Mouse (Mus musculus) forebrain, embryonic 15.5 days (tissue): ENCODE results near the gene Rpl3. TPM values are rescaled to one million over a fixed set of nuclear protein-coding genes. Genes with fewer than 3 reads are reported as not detected.

Source experiments
- ATAC-seq: fragments of 200-750 bp; cut with Nextera tagmentation; replicated peaks from 2 replicates; pipeline ENCODE4 v1.8.0; 2017; ENCODE audit warnings: mild to moderate bottlenecking, moderate TSS enrichment, moderate library complexity
- H3K27ac ChIP-seq: fragments of 300-500 bp; sonication (generic); replicated peaks from 2 replicates; pipeline ENCODE4 v1.5.1; 2015; ENCODE audit warnings: mild to moderate bottlenecking, inconsistent platforms
- H3K27me3 ChIP-seq: fragments of 300-500 bp; sonication (generic); 2 replicates; pipeline ENCODE4 v1.6.1; 2015; ENCODE audit warnings: inconsistent platforms
- H3K36me3 ChIP-seq: fragments of 300-500 bp; sonication (generic); 2 replicates; pipeline ENCODE4 v1.6.1; 2015; ENCODE audit warnings: mild to moderate bottlenecking, inconsistent platforms
- H3K4me1 ChIP-seq: fragments of 300-500 bp; sonication (generic); 2 replicates; pipeline ENCODE4 v1.6.1; 2015; ENCODE audit warnings: inconsistent platforms
- H3K4me2 ChIP-seq: fragments of 300-500 bp; sonication (generic); replicated peaks from 2 replicates; pipeline ENCODE4 v1.6.1; 2015; ENCODE audit warnings: mild to moderate bottlenecking, inconsistent platforms
- H3K4me3 ChIP-seq: fragments of 300-500 bp; sonication (generic); 2 replicates; pipeline ENCODE4 v1.5.1; 2015; ENCODE audit warnings: mild to moderate bottlenecking, inconsistent platforms
- H3K9ac ChIP-seq: fragments of 300-500 bp; sonication (generic); replicated peaks from 2 replicates; pipeline ENCODE4 v1.6.1; 2015; ENCODE audit warnings: mild to moderate bottlenecking, inconsistent platforms
- H3K9me3 ChIP-seq: fragments of 300-500 bp; sonication (generic); 2 replicates; pipeline ENCODE4 v1.6.1; 2016; ENCODE audit warnings: inconsistent platforms
- WGBS: fragments of 180-500 bp; shearing (Covaris S2); methylation state at CpG from one replicate; pipeline ENCODE4 v1.1.7; 2015; ENCODE audit warnings: mixed read lengths; 5-methylcytosine and 5-hydroxymethylcytosine counted together
- polyA plus RNA-seq: library from polyadenylated mRNA; unstranded; fragments of >200 nt; fragmentation: Nextera tagmentation; extraction: Ambion mirVana; gene quantifications from 2 replicates; pipeline ENCODE4 v1.2.1, GENCODE M21; 2015

Rpl3 gene
- polyA plus RNA-seq, 1 experiment from 2014 or later = 641 TPM

GRCm38 (mm10) chr15:80058151-80058550, 33.5 kb downstream of the Rpl3 start:
- 93% methylated on average over 7 of the region's 7 CpGs for WGBS
- no peak for ATAC-seq

GRCm38 (mm10) chr15:80054034-80054710, 37.5 kb downstream of the Rpl3 start:
- Histone ChIP-seq H3K4me1 (no peaks in the 10 kb centered on the region), H3K36me3 (no peaks in the 10 kb centered on the region), H3K9me3 (no peaks in the 10 kb centered on the region), H3K4me2 (no peak overlapping the region), H3K27ac (no peak overlapping the region), H3K9ac (no peak overlapping the region), H3K4me3 (no peak overlapping the region), H3K27me3 (no peaks in the 10 kb centered on the region)
- 86% methylated on average over 7 of the region's 7 CpGs for WGBS
- ATAC-seq = no peak

More at GRCm38 (mm10) chr15:80058151-80058550, 33.5 kb downstream of the Rpl3 start:
- H3K4me1 ChIP-seq = no peaks in the 10 kb centered on the region
- no peak overlapping the region for H3K4me2 ChIP-seq
- H3K4me3 ChIP-seq = no peak overlapping the region
- H3K9me3 ChIP-seq = no peaks in the 10 kb centered on the region
- no peaks in the 10 kb centered on the region for H3K36me3 ChIP-seq
- no peaks in the 10 kb centered on the region for H3K27me3 ChIP-seq
- H3K9ac ChIP-seq = no peak overlapping the region
- no peak overlapping the region for H3K27ac ChIP-seq

GRCm38 (mm10) chr15:80053381-80054033, 38.2 kb downstream of the Rpl3 start:
- H3K4me2 ChIP-seq = no peak overlapping the region
- no peaks in the 10 kb centered on the region for H3K27me3 ChIP-seq
- no peaks in the 10 kb centered on the region for H3K36me3 ChIP-seq
- WGBS = 72% methylated on average over 8 of the region's 8 CpGs
- H3K4me1 ChIP-seq = no peaks in the 10 kb centered on the region
- no peak overlapping the region for H3K9ac ChIP-seq
- H3K9me3 ChIP-seq = no peaks in the 10 kb centered on the region
- H3K4me3 ChIP-seq = no peak overlapping the region
- ATAC-seq = no peak
- no peak overlapping the region for H3K27ac ChIP-seq

GRCm38 (mm10) chr15:80051782-80052181, 39.9 kb downstream of the Rpl3 start:
- WGBS = 94% methylated on average over 9 of the region's 9 CpGs
- ATAC-seq = no peak
- no peaks in the 10 kb centered on the region for H3K36me3 ChIP-seq
- no peak overlapping the region for H3K4me3 ChIP-seq
- H3K4me2 ChIP-seq = no peak overlapping the region
- H3K9me3 ChIP-seq = no peaks in the 10 kb centered on the region
- no peaks in the 10 kb centered on the region for H3K4me1 ChIP-seq
- H3K27me3 ChIP-seq = no peaks in the 10 kb centered on the region
- H3K27ac ChIP-seq = peak overlapping the region; percentile 1; the same call in 1 of the 2 replicates
- H3K9ac ChIP-seq = no peak overlapping the region

- H3K9me3 ChIP-seq = no peaks in the 10 kb centered on the region
- H3K4me1 ChIP-seq = no peaks in the 10 kb centered on the region
- WGBS = 78% methylated on average over 19 of the region's 19 CpGs
- H3K36me3 ChIP-seq = no peaks in the 10 kb centered on the region
- H3K27me3 ChIP-seq = no peaks in the 10 kb centered on the region
- H3K9ac ChIP-seq = no peak overlapping the region
- H3K4me3 ChIP-seq = no peak overlapping the region
- no peak for ATAC-seq
- no peak overlapping the region; the same call in 1 of the 2 replicates for H3K27ac ChIP-seq
- no peak overlapping the region for H3K4me2 ChIP-seq
Measured at GRCm38 (mm10) chr15:80051092-80051761, 40.4 kb downstream of the Rpl3 start.

GRCm38 (mm10) chr15:80050093-80050492, 41.6 kb downstream of the Rpl3 start:
- H3K27me3 ChIP-seq = no peaks in the 10 kb centered on the region
- no peaks in the 10 kb centered on the region for H3K4me1 ChIP-seq
- H3K27ac ChIP-seq = no peak overlapping the region
- no peak overlapping the region for H3K4me3 ChIP-seq
- no peak for ATAC-seq
- H3K4me2 ChIP-seq = no peak overlapping the region
- H3K9ac ChIP-seq = no peak overlapping the region
- 77% methylated on average over 4 of the region's 4 CpGs for WGBS
- no peaks in the 10 kb centered on the region for H3K9me3 ChIP-seq
- no peaks in the 10 kb centered on the region for H3K36me3 ChIP-seq

- Histone ChIP-seq H3K9ac (no peak overlapping the region), H3K9me3 (no peaks in the 10 kb centered on the region), H3K4me2 (no peak overlapping the region), H3K36me3 (no peaks in the 10 kb centered on the region), H3K4me1 (no peaks in the 10 kb centered on the region), H3K27me3 (no peaks in the 10 kb centered on the region), H3K4me3 (no peak overlapping the region), H3K27ac (no peak overlapping the region)
- WGBS = 65% methylated on average over 5 of the region's 5 CpGs
- no peak for ATAC-seq
Measured at GRCm38 (mm10) chr15:80047973-80048372, 43.7 kb downstream of the Rpl3 start.

- no peaks in the 10 kb centered on the region for H3K9me3 ChIP-seq
- no peak overlapping the region for H3K9ac ChIP-seq
- WGBS = 76% methylated on average over 2 of the region's 2 CpGs
- H3K4me2 ChIP-seq = no peak overlapping the region
- no peak for ATAC-seq
- no peak overlapping the region for H3K27ac ChIP-seq
- no peaks in the 10 kb centered on the region for H3K36me3 ChIP-seq
- no peaks in the 10 kb centered on the region for H3K4me1 ChIP-seq
- H3K27me3 ChIP-seq = no peaks in the 10 kb centered on the region
- H3K4me3 ChIP-seq = no peak overlapping the region
Measured at GRCm38 (mm10) chr15:80047242-80047641, 44.4 kb downstream of the Rpl3 start.

GRCm38 (mm10) chr15:80045749-80046148, 45.9 kb downstream of the Rpl3 start:
- H3K9ac ChIP-seq = no peak overlapping the region
- H3K27me3 ChIP-seq = no peaks in the 10 kb centered on the region
- ATAC-seq = no peak
- WGBS = 88% methylated on average over 2 of the region's 2 CpGs
- H3K4me1 ChIP-seq = no peaks in the 10 kb centered on the region
- no peak overlapping the region for H3K4me2 ChIP-seq
- H3K27ac ChIP-seq = no peak overlapping the region
- no peaks in the 10 kb centered on the region for H3K9me3 ChIP-seq
- H3K36me3 ChIP-seq = no peaks in the 10 kb centered on the region
- H3K4me3 ChIP-seq = no peak overlapping the region

- Histone ChIP-seq H3K4me2 (no peak overlapping the region), H3K4me3 (no peak overlapping the region), H3K9me3 (no peaks in the 10 kb centered on the region), H3K9ac (no peak overlapping the region), H3K27me3 (no peaks in the 10 kb centered on the region), H3K27ac (no peak overlapping the region), H3K36me3 (no peaks in the 10 kb centered on the region), H3K4me1 (no peaks in the 10 kb centered on the region)
- no peak for ATAC-seq
- WGBS = 93% methylated on average over 10 of the region's 10 CpGs
Measured at GRCm38 (mm10) chr15:80044249-80044648, 47.4 kb downstream of the Rpl3 start.

GRCm38 (mm10) chr15:80042152-80042551, 49.5 kb downstream of the Rpl3 start:
- H3K4me2 ChIP-seq = no peak overlapping the region
- no peak overlapping the region for H3K4me3 ChIP-seq
- no peaks in the 10 kb centered on the region for H3K36me3 ChIP-seq
- ATAC-seq = no peak
- no peaks in the 10 kb centered on the region for H3K27me3 ChIP-seq
- 77% methylated on average over 4 of the region's 4 CpGs for WGBS
- H3K4me1 ChIP-seq = no peaks in the 10 kb centered on the region
- no peak overlapping the region for H3K9ac ChIP-seq
- no peak overlapping the region for H3K27ac ChIP-seq
- H3K9me3 ChIP-seq = no peaks in the 10 kb centered on the region

- H3K4me1 ChIP-seq = no peaks in the 10 kb centered on the region
- no peak overlapping the region for H3K27ac ChIP-seq
- no peak overlapping the region for H3K9ac ChIP-seq
- H3K36me3 ChIP-seq = no peaks in the 10 kb centered on the region
- ATAC-seq = no peak
- H3K4me2 ChIP-seq = no peak overlapping the region
- no peaks in the 10 kb centered on the region for H3K27me3 ChIP-seq
- no peaks in the 10 kb centered on the region for H3K9me3 ChIP-seq
- WGBS = 92% methylated on average over 2 of the region's 2 CpGs
- H3K4me3 ChIP-seq = no peak overlapping the region
Measured at GRCm38 (mm10) chr15:80038110-80038391, 53.6 kb downstream of the Rpl3 start.
